Mouse (Mus musculus) heart, embryonic 15.5 days (tissue): ENCODE measurements at regions not wholly inside any gene's neighbourhood (a gene's known extent, or its start where the extent isn't known, plus 50 kb on each side); places are given as distances from the start of the nearest gene placed in this dataset.
A peak's percentile ranks its signal among the peaks of the same experiment; 100 is the strongest.

Source experiments
- ATAC-seq: fragments of 200-750 bp; cut with Nextera tagmentation; replicated peaks from 2 replicates; pipeline ENCODE4 v1.8.0; 2017; ENCODE audit warnings: low read depth, moderate TSS enrichment; ENCODE audit not compliant: insufficient number of reproducible peaks, insufficient read depth, low FRiP score
- H3K27ac ChIP-seq: fragments of 300-500 bp; sonication (generic); 2 replicates; pipeline ENCODE4 v1.5.1; 2015; ENCODE audit warnings: mild to moderate bottlenecking, inconsistent platforms
- H3K27me3 ChIP-seq: fragments of 300-500 bp; sonication (generic); 2 replicates; pipeline ENCODE4 v1.6.1; 2015; ENCODE audit warnings: inconsistent platforms
- H3K36me3 ChIP-seq: fragments of 300-500 bp; sonication (generic); 2 replicates; pipeline ENCODE4 v1.6.1; 2015; ENCODE audit warnings: mild to moderate bottlenecking, inconsistent platforms
- H3K4me1 ChIP-seq: fragments of 300-500 bp; sonication (generic); replicated peaks from 2 replicates; pipeline ENCODE4 v1.6.1; 2015; ENCODE audit warnings: inconsistent platforms
- H3K4me2 ChIP-seq: fragments of 300-500 bp; sonication (generic); 2 replicates; pipeline ENCODE4 v1.6.1; 2015; ENCODE audit warnings: inconsistent platforms, mild to moderate bottlenecking, moderate library complexity
- H3K4me3 ChIP-seq: fragments of 300-500 bp; sonication (generic); 2 replicates; pipeline ENCODE4 v1.5.1; 2015; ENCODE audit warnings: mild to moderate bottlenecking, inconsistent platforms
- H3K9ac ChIP-seq: fragments of 300-500 bp; sonication (generic); 2 replicates; pipeline ENCODE4 v1.6.1; 2015; ENCODE audit warnings: mild to moderate bottlenecking, inconsistent platforms
- H3K9me3 ChIP-seq: fragments of 300-500 bp; sonication (generic); replicated peaks from 2 replicates; pipeline ENCODE4 v1.6.1; 2016; ENCODE audit warnings: inconsistent platforms
- WGBS: fragments of 180-500 bp; shearing (Covaris S2); methylation state at CpG from one replicate; pipeline ENCODE4 v1.1.7; 2015; ENCODE audit warnings: mixed read lengths; 5-methylcytosine and 5-hydroxymethylcytosine counted together

DNA sequence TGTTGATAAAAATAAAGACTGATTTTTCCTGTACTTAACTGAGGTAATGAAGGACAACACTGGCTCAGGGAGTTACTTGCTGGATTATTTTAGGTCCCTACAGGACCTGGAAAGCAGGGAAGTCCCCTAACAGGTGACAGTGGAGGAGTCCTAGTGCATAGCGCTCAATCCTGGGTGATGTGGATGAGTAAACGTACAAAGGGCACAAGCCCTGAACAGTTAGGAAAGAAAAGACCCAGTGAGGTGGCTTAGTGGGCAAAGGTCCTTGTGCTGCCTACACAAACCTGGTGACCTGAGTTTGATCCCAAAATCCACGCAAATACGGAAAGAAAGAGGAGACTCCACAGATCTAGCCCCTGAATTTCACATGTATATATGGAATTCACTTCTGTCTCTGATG is 99.1 kb downstream of the Hes1 start:
- Histone ChIP-seq H3K4me1 (peaks cover 4% of the 10 kb centered on the region), H3K9ac (no peak overlapping the region), H3K27ac (no peak overlapping the region), H3K9me3 (no peaks in the 10 kb centered on the region), H3K4me2 (no peak overlapping the region), H3K36me3 (no peaks in the 10 kb centered on the region), H3K4me3 (no peak overlapping the region), H3K27me3 (no peaks in the 10 kb centered on the region)
- 83% methylated on average over 4 of the region's 4 CpGs for WGBS
- ATAC-seq: no peak

DNA sequence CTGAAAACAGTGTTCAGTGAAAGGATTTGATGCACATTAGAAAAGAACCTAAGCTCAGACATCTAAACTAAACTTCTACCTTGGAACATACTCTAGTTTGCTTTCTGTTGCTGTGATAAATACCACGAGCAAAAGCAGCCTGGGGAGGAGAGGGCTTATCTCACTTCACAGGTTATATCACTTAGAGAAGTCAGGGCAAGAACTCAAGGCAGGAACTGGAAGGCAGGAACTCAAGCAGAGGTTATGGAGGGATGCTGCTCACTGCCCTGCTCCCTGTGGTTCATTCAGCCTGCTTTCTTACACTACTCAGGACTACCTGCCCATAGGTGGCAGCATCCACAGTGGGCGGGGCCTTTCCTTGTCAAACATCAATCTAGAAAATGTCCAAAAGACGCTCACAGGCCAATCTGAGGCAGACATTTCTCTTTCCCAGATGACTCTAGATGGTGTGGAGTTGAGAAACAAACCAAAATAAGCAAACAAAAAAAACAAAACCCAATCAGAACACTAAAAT is 101.5 kb downstream of the Hes1 start:
- no peak for ATAC-seq
- Histone ChIP-seq H3K9me3 (no peaks in the 10 kb centered on the region), H3K27ac (no peak overlapping the region), H3K4me2 (no peak overlapping the region), H3K4me3 (no peak overlapping the region), H3K36me3 (no peaks in the 10 kb centered on the region), H3K27me3 (peaks cover 6% of the 10 kb centered on the region; the same call in 1 of the 2 replicates), H3K9ac (no peak overlapping the region), H3K4me1 (no peaks in the 10 kb centered on the region)
- 63% methylated on average over 3 of the region's 3 CpGs for WGBS

DNA sequence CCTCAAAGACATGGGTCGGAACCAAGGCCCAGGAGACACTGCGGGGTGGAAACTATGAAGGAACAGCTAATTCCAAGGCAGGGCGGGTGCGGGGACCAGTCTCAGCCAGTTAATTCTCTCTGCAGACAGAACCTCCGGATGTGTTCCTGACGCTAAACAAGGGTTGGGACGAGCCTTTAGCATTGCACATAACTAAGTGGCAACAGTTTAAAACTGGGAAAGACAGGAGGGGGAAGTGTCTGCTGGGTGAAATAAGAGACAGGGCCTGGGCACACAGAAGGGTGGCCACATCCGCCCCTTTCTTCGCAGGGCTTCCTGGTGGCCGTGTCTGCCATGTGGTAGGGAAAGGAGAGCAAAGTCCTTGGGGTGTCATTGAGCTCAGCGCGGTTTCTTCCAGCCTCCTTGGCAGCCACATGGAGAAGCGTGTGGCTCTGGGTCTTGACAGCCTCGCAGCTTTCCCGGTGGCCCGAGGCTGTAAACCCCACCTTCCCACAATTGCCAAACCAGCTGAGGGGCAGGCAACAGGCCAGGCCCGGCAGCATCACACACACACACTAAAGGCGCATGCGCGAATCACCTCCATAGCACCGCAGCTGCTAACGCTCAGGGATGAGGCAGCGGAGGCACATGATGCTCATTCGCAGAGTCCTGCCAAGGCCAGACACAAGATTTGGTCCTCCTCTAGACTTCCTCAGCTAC is 95.8 kb downstream of the Cpn2 start:
- Histone ChIP-seq H3K4me1 (peaks cover 22% of the 10 kb centered on the region), H3K9me3 (no peaks in the 10 kb centered on the region), H3K27me3 (peaks cover 7% of the 10 kb centered on the region; the same call in 1 of the 2 replicates), H3K36me3 (no peaks in the 10 kb centered on the region), H3K27ac (no peak overlapping the region), H3K4me3 (no peak overlapping the region), H3K9ac (no peak overlapping the region), H3K4me2 (no peak overlapping the region)
- WGBS: 63% methylated on average over 24 of the region's 24 CpGs
- ATAC-seq: no peak; the same call in 1 of the 2 replicates

- Histone ChIP-seq H3K9me3 (no peaks in the 10 kb centered on the region), H3K4me3 (no peak overlapping the region), H3K4me2 (no peak overlapping the region), H3K9ac (no peak overlapping the region), H3K27me3 (peaks cover 7% of the 10 kb centered on the region; the same call in 1 of the 2 replicates), H3K36me3 (no peaks in the 10 kb centered on the region), H3K27ac (no peak overlapping the region), H3K4me1 (peaks cover 22% of the 10 kb centered on the region)
- ATAC-seq: no peak
- WGBS: 69% methylated on average over 13 of the region's 13 CpGs
Observed at GRCm38 (mm10) chr16:30172136-30172731, 95.1 kb downstream of the Cpn2 start.

GRCm38 (mm10) chr16:30172798-30173202 is 94.5 kb downstream of the Cpn2 start:
- H3K9me3 ChIP-seq: no peaks in the 10 kb centered on the region
- H3K4me2 ChIP-seq: no peak overlapping the region
- ATAC-seq: peak; percentile 40
- peaks cover 7% of the 10 kb centered on the region; the same call in 1 of the 2 replicates for H3K27me3 ChIP-seq
- 37% methylated on average over 9 of the region's 9 CpGs for WGBS
- no peak overlapping the region for H3K27ac ChIP-seq
- H3K9ac ChIP-seq: no peak overlapping the region
- no peak overlapping the region for H3K4me3 ChIP-seq
- peaks cover 22% of the 10 kb centered on the region for H3K4me1 ChIP-seq
- no peaks in the 10 kb centered on the region for H3K36me3 ChIP-seq

GRCm38 (mm10) chr16:30173953-30174874 is 93.1 kb downstream of the Cpn2 start:
- Histone ChIP-seq H3K9me3 (no peaks in the 10 kb centered on the region), H3K4me1 (peaks cover 22% of the 10 kb centered on the region), H3K27me3 (peaks cover 7% of the 10 kb centered on the region; the same call in 1 of the 2 replicates), H3K4me3 (no peak overlapping the region), H3K36me3 (no peaks in the 10 kb centered on the region), H3K4me2 (no peak overlapping the region), H3K9ac (no peak overlapping the region), H3K27ac (no peak overlapping the region)
- no peak for ATAC-seq
- 53% methylated on average over 8 of the region's 8 CpGs for WGBS

DNA sequence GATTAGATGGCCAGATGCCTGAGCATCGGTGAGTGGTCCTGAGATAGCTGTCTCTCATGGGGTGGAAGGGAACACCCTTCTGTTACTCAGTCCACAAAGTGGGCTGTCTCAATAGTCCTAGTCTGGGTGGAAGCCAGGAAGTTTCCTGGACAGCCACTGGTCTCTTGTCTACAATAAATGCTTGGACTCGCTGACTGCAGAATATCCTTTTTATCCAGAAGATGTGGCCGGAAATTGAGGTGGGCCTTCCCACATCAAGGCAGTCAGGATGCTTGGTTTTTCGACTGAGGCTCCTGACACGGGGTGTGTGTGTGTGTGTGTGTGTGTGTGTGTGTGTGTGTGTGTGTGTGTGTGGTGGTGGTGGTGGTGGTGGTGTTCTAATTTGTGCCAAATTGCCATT is 91.0 kb downstream of the Cpn2 start:
- no peaks in the 10 kb centered on the region for H3K9me3 ChIP-seq
- ATAC-seq: no peak
- no peak overlapping the region for H3K9ac ChIP-seq
- no peak overlapping the region for H3K4me2 ChIP-seq
- WGBS: 64% methylated on average over 5 of the region's 5 CpGs
- no peak overlapping the region for H3K27ac ChIP-seq
- no peak overlapping the region for H3K4me3 ChIP-seq
- no peaks in the 10 kb centered on the region for H3K36me3 ChIP-seq
- peaks cover 30% of the 10 kb centered on the region for H3K4me1 ChIP-seq
- H3K27me3 ChIP-seq: no peaks in the 10 kb centered on the region

GRCm38 (mm10) chr16:30177769-30178168 is 89.5 kb downstream of the Cpn2 start:
- 88% methylated on average over 7 of the region's 7 CpGs for WGBS
- peaks cover 21% of the 10 kb centered on the region for H3K4me1 ChIP-seq
- no peak for ATAC-seq

DNA sequence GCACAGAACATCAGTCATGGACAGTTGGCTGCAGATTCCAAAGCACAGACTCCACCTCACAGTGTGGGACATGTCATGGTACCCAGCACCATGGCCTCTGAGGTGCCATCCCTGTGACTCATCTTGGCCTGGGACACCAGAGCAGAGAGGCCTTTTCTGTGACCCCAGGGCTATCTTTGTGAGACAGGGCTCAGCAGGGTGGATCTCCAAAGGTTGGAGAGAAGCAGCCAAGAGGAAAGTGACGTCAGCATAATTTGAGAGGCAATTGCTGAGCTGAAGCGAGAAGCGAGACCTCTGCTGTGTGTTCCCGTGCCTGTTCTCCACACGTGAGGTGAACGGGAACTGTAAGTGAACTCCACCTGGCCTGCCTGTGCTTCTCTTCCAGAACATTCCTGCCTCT is 88.7 kb downstream of the Cpn2 start:
- no peaks in the 10 kb centered on the region for H3K36me3 ChIP-seq
- H3K4me3 ChIP-seq: no peak overlapping the region
- 71% methylated on average over 6 of the region's 6 CpGs for WGBS
- no peak overlapping the region for H3K4me2 ChIP-seq
- no peak overlapping the region for H3K9ac ChIP-seq
- H3K27me3 ChIP-seq: no peaks in the 10 kb centered on the region
- no peak for ATAC-seq
- H3K27ac ChIP-seq: no peak overlapping the region
- peaks cover 16% of the 10 kb centered on the region for H3K4me1 ChIP-seq
- no peaks in the 10 kb centered on the region for H3K9me3 ChIP-seq

More at GRCm38 (mm10) chr16:30177769-30178168, 89.5 kb downstream of the Cpn2 start:
- Histone ChIP-seq H3K27me3 (no peaks in the 10 kb centered on the region), H3K4me2 (no peak overlapping the region), H3K27ac (no peak overlapping the region), H3K9ac (no peak overlapping the region), H3K36me3 (no peaks in the 10 kb centered on the region), H3K4me3 (no peak overlapping the region), H3K9me3 (no peaks in the 10 kb centered on the region)

- no peaks in the 10 kb centered on the region for H3K27me3 ChIP-seq
- H3K4me1 ChIP-seq: peaks cover 15% of the 10 kb centered on the region
- 49% methylated on average over 5 of the region's 5 CpGs for WGBS
- no peak overlapping the region for H3K4me2 ChIP-seq
- H3K9me3 ChIP-seq: no peaks in the 10 kb centered on the region
- no peak overlapping the region for H3K4me3 ChIP-seq
- no peak overlapping the region for H3K27ac ChIP-seq
- no peaks in the 10 kb centered on the region for H3K36me3 ChIP-seq
- H3K9ac ChIP-seq: no peak overlapping the region
- no peak for ATAC-seq
Observed at GRCm38 (mm10) chr16:30179504-30179976, 87.8 kb downstream of the Cpn2 start.

DNA sequence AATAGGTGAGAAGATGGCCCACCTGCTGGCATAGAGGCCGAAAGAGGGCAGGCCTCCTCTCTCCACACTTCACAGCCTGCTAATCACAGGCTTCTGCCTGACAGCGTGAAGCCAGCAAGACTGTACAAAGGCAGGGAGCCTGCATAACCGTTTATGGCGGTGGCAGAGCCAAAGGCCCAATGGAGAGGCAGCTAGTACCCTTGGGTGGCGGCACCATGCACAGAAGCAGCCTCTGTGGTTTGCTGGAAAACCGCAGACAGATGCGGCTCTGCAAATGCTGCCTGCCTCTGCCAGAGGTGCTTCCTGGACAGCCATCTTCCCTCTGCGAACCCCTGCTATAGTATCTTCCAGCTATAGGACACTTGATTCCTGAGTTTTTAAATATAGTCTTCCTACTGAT is 86.2 kb downstream of the Cpn2 start:
- no peak overlapping the region for H3K4me2 ChIP-seq
- H3K4me3 ChIP-seq: no peak overlapping the region
- H3K4me1 ChIP-seq: peaks cover 29% of the 10 kb centered on the region
- 68% methylated on average over 8 of the region's 8 CpGs for WGBS
- no peaks in the 10 kb centered on the region for H3K36me3 ChIP-seq
- no peak for ATAC-seq
- no peaks in the 10 kb centered on the region for H3K27me3 ChIP-seq
- H3K9me3 ChIP-seq: no peaks in the 10 kb centered on the region
- H3K27ac ChIP-seq: no peak overlapping the region
- no peak overlapping the region for H3K9ac ChIP-seq
